Mouse (Mus musculus) cortical plate, adult 2 months (tissue): Measurements from ENCODE around the gene Ctxn1.

Experiments used
- CTCF ChIP-seq: fragments of 200-500 bp; IDR thresholded peaks from 2 replicates; pipeline ENCODE4 v1.5.1; 2011; ENCODE audit warnings: mild to moderate bottlenecking, control low read depth, low read length; ENCODE audit not compliant: insufficient read depth; ENCODE audit errors: extremely low read depth
- POLR2A ChIP-seq: fragments of 200-500 bp; IDR thresholded peaks from 2 replicates; pipeline ENCODE4 v1.6.1; 2011; ENCODE audit warnings: mild to moderate bottlenecking, low read length, control low read depth; ENCODE audit not compliant: insufficient read depth; ENCODE audit errors: extremely low read depth

- TF ChIP-seq POLR2A, result no peak
- TF ChIP-seq CTCF, result no peak
Measured at GRCm38 (mm10) chr8:4226323-4226722, 32.8 kb downstream of the Ctxn1 start.
